Mouse (Mus musculus) heart, postnatal 4 days (tissue): ENCODE measurements at regions not wholly inside any gene's neighbourhood (a gene's known extent, or its start where the extent isn't known, plus 50 kb on each side); places are given as distances from the start of the nearest gene placed in this dataset.
A peak's percentile ranks its signal among the peaks of the same experiment; 100 is the strongest.

Experiments used
- DNase-seq: peaks from one replicate; pipeline ENCODE4 v3.0.0; 2021

DNA sequence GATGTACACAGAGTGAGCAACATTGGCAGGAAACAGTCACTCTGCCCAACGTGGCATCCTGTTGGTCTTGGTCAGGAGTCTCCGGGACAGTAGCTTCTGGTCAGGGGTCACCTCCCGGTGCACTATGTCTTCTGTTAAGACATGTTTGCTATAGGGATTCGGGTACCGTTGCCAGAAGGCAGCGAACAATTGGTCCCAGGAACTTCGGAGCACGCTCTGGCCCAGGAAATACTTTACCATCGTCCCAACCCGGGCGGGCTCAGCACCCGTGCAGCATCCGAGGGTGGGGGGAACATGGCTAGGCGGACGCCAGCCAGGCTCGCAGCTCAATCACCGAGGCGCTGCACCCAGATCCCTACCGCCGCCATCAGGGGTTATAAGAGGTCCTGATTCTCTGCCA is 80.6 kb upstream of the Adam23 start:
- no peak for DNase-seq

DNA sequence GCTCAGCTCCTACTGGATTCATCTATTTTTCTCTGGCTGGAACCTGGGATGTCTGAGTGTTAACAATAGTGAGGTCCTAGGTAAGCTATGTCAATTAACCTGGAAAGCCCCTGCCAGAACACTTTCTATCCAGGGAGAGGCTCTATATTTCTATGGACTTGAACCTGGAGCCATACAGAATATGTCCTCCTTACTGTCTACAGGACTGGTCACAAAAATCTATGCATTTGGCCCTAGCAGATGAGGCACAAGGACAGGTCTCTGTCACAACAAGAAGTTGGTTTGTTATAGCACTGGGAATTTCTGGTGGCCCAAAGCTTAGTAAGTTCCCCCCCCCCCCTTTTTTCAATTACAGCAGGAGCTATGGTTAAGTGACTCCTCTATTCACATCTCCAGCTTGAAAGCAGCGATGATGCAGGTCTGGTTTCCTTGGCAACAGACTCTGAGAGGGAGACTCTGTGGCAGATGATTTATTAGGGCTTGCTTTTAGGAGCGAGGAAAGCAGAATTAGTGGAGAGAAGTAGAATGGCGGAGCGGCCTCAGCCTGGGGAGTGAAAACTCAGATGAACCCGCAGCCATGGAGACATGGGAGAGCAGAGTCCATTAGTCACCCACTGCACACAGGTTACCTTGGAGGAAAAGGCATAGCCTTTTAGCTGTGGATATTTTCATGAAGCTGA is 77.9 kb upstream of the Adam23 start:
- no peak for DNase-seq

DNA sequence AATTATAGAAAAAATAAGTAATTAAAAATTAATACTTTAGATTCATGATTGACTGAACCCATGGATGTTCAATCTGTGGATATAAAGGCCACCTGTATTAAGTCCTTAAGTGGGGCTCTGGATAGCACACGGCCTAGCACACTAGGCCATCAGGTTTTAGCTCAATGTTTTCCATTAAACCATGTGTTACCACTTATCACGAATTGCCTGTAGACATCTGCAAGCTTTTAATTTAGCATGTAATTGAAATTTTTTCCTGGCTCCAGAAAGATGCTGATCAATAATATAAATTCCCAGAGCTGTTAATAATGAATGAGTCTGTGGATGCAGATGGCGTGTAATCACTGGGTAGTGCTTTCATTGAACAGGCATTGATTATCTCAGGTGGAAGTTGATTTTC is 76.8 kb upstream of the Adam23 start:
- DNase-seq = no peak

DNA sequence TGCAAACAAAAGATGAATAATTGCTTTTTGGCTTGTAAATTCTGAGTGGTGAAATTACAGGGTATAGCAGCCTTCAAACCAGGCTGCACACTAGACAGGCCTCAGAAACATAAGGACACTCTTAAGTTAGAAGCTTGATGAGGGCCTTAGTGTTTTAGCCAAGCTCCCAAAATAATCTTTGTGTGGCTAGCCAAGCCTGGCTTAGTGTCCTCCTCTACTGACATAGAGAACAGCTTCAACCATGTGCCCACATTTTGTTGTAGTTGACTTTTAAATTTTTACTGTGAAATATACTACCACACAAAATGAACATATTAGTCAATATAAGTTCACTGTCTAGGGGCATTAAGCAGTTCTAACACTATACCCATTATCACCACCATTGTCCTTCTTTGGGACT is 76.1 kb upstream of the Adam23 start:
- DNase-seq = no peak

DNA sequence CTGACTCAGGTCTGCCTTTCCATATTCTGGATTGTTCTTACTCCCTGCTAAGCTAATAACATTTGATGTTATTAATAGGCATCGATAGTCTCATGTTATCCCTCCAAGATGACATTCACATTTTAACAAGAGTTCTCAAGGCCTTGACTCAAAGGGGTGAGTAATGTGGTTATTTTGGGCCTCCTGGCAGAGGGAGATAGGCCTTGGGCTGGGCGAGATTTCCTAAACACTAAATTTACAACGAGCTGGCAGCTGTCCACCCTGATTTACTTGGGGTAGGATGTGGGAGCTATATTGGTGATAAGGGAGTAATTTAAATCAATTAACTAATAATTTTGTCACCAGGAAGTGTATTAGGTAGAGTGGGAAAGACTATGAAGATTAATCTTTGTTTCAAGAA is 62.6 kb upstream of the Adam23 start:
- DNase-seq = peak; percentile 62

DNA sequence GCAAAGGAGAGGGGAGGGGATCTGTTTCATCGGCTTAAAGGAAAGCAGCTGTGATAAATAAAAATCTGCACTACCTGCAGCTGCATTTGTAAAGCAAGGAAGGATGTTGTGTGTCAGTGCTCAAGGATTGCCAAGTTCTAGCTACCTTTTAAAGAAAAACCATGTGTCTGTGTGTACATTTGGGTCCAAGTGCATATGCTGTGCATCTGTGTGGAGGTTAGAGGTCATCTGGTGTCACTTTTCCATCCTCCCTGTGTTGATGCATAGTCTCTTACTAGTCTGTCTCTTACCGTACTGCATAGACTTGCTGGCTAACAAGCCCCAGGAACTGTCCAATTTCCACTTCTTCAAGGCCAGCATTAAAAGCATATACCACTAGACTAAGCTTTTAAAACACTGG is 60.6 kb upstream of the Adam23 start:
- no peak for DNase-seq

DNA sequence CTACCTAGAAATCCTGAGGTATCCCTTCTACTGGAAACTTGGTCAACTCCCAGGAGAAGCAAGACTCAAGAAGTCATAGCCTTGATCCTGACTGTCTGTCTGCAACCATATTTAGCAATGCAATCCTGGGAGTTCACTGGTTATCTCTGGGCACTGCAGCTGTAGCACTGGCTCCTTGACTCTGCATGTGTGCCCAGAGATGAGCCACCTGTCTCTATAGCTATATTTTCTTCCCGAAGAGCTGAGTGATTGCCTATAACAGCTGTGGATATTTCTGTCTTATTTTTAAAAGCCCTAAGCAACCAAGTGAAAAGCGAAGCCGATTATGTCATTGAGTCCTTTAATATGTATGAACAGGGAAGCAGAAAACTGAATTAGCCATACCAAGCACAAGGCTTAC is 50.3 kb upstream of the Adam23 start:
- DNase-seq = no peak
